In genomic region chr16:45756855-45757254, GRCm38 (mm10) we compare ENCODE assay signal across 8 mouse cellular contexts. TPM values are rescaled to one million over a fixed set of nuclear protein-coding genes. Genes with fewer than 3 reads are reported as not detected.
DNase-seq lines count a peak whose midpoint lies in the region; ATAC-seq and TF ChIP-seq lines count a peak whose summit lies in the region.

No protein-coding gene starts in this region.

- no peak overlapping the region for H3K4me2 ChIP-seq in heart, embryonic 15.5 days
- H3K4me2 ChIP-seq in neural tube, embryonic 13.5 days, result no peak overlapping the region

- intact Hi-C loops in left cerebral cortex, postnatal 36 days (cut with DNase I), result loop anchor here (5.0 kb wide), 3 partner anchors 60 to 265 kb away; no protein-coding TSS in a partner anchor
- intact Hi-C loops in left cerebral cortex, postnatal 14 days (cut with DNase I), result loop anchor here (2.0 kb wide), 3 partner anchors 60 to 266 kb away; no protein-coding TSS in a partner anchor

- ATAC-seq in heart, embryonic 15.5 days (replicated peaks; ENCODE audit: insufficient number of reproducible peaks, insufficient read depth, low FRiP score, low read depth), result 0 out of 2 replicates have a peak, but pooled peaks have one; percentile 39
- peak; percentile 72 for ATAC-seq in neural tube, embryonic 13.5 days (ENCODE audit: low read depth)

- no peaks in the 10 kb centered on the region for H3K9me3 ChIP-seq in ES-E14 (ENCODE audit: control insufficient read depth, insufficient read depth, low read depth, low read length)
- no peaks in the 10 kb centered on the region for H3K9me3 ChIP-seq in heart, embryonic 15.5 days (replicated peaks)
- no peaks in the 10 kb centered on the region for H3K9me3 ChIP-seq in neural tube, embryonic 13.5 days

- no peaks in the 10 kb centered on the region for H3K27me3 ChIP-seq in heart, embryonic 15.5 days
- H3K27me3 ChIP-seq in neural tube, embryonic 13.5 days, result no peaks in the 10 kb centered on the region

- WGBS in heart, embryonic 15.5 days, result 33% methylated on average over 9 of the region's 9 CpGs
- WGBS in neural tube, embryonic 13.5 days, result 43% methylated on average over 9 of the region's 9 CpGs

- H3K9ac ChIP-seq in ES-E14 (ENCODE audit: insufficient read depth, low read depth, low read length, poor library complexity, severe bottlenecking), result no peak overlapping the region
- H3K9ac ChIP-seq in heart, embryonic 15.5 days, result no peak overlapping the region
- no peak overlapping the region for H3K9ac ChIP-seq in neural tube, embryonic 13.5 days

- in situ Hi-C loops in ES-E14 (cut with MboI; ENCODE audit: low sequenced_read_pairs in 2 of 2, unreplicated experiment in 2 of 2), result no loop called here

- peak; percentile 68 for DNase-seq in left cerebral cortex, adult 11 months (ENCODE audit: low spot score)
- no peak for DNase-seq in left cerebral cortex, postnatal 36 days (ENCODE audit: low spot score in 2 of 2)
- peak; percentile 50 for DNase-seq in ES-E14 (ENCODE audit: low read depth, low spot score)
- DNase-seq in c-Kit-positive CD71-positive TER-119-negative erythroid progenitor cells, embryonic 14.5 days (ENCODE audit: low read depth), result peak; percentile 33
- DNase-seq in left cerebral cortex, postnatal 14 days (ENCODE audit: low spot score in 2 of 2), result peak; percentile 72 to 85
- no peak for DNase-seq in yolk sac, embryonic 10.5 days (ENCODE audit: low spot score)

- no peaks in the 10 kb centered on the region for H3K36me3 ChIP-seq in ES-E14 (ENCODE audit: control insufficient read depth, insufficient read depth, low read length, poor library complexity, severe bottlenecking)
- H3K36me3 ChIP-seq in heart, embryonic 15.5 days, result peaks cover 29% of the 10 kb centered on the region
- 0 out of 2 replicates have a peak, but pooled peaks cover under 1% of the 10 kb centered on the region for H3K36me3 ChIP-seq in neural tube, embryonic 13.5 days

- H3K27ac ChIP-seq in ES-E14 (ENCODE audit: insufficient read depth, low read depth, low read length, poor library complexity, severe bottlenecking), result no peak overlapping the region
- peak overlapping the region; percentile 82; the same call in 1 of the 2 replicates for H3K27ac ChIP-seq in heart, embryonic 15.5 days
- H3K27ac ChIP-seq in neural tube, embryonic 13.5 days (replicated peaks), result no peak overlapping the region

- H3K4me1 ChIP-seq in ES-E14 (ENCODE audit: control insufficient read depth in 2 of 2, insufficient read depth in 2 of 2, low read length in 2 of 2, poor library complexity in 1 of 2), result no peaks in the 10 kb centered on the region
- H3K4me1 ChIP-seq in heart, embryonic 15.5 days (replicated peaks), result 0 out of 2 replicates have a peak, but pooled peaks cover 3% of the 10 kb centered on the region
- H3K4me1 ChIP-seq in neural tube, embryonic 13.5 days (replicated peaks), result no peaks in the 10 kb centered on the region

- H3K4me3 ChIP-seq in ES-E14 (ENCODE audit: insufficient read depth in 1 of 2, low read depth in 1 of 2, low read length in 2 of 2, poor library complexity in 1 of 2, severe bottlenecking in 1 of 2), result no peak overlapping the region
- no peak overlapping the region for H3K4me3 ChIP-seq in heart, embryonic 15.5 days
- no peak overlapping the region for H3K4me3 ChIP-seq in neural tube, embryonic 13.5 days

TF ChIP-seq in ES-E14, 5 proteins besides CTCF, POLR2A, EP300 and RAD21:
- TF ChIP-seq ZC3H11A (IDR thresholded peaks at IDR 0.05; ENCODE audit: borderline replicate concordance, low read depth, low read length) (peak; percentile 27; the same call in 1 of the 2 replicates), CHD2 (IDR thresholded peaks at IDR 0.05; ENCODE audit: low read depth, low read length) (no peak)

RNA-seq across cellular contexts. Expression of gene Abhd10, which starts 14.1 kb away (rescaled TPM):
- 10 to 100 TPM; 19.5 to 27.1 TPM for total RNA-seq in left cerebral cortex, postnatal 36 days (2021)
- total RNA-seq in ES-E14 (2012; rRNA removed), result 13.2 and 16.0 TPM in 2 replicates
- 24.9 and 29.3 TPM in 2 replicates for polyA plus RNA-seq in heart, embryonic 15.5 days (2015; fragmentation: Nextera tagmentation; extraction: Ambion mirVana)
- total RNA-seq in left cerebral cortex, postnatal 14 days (2021), result 10 to 100 TPM; 20.1 to 22.5 TPM
- polyA plus RNA-seq in neural tube, embryonic 13.5 days (2015; fragmentation: Nextera tagmentation; extraction: Ambion mirVana), result 41.2 and 44.8 TPM in 2 replicates

RNA-seq across cellular contexts. Expression of gene Tagln3, which starts 32.4 kb away (rescaled TPM):
- total RNA-seq in left cerebral cortex, postnatal 36 days (2021), result 100 to 1,000 TPM; 301 to 357 TPM
- 5.1 and 5.4 TPM in 2 replicates for total RNA-seq in ES-E14 (2012; rRNA removed)
- polyA plus RNA-seq in heart, embryonic 15.5 days (2015; fragmentation: Nextera tagmentation; extraction: Ambion mirVana), result 1.8 and 8.2 TPM in 2 replicates
- total RNA-seq in left cerebral cortex, postnatal 14 days (2021), result 100 to 1,000 TPM; 302 to 304 TPM
- polyA plus RNA-seq in neural tube, embryonic 13.5 days (2015; fragmentation: Nextera tagmentation; extraction: Ambion mirVana), result 732 and 735 TPM in 2 replicates

Comparison
In these comparisons a context has a peak if more than half of its experiments do, and no peak if none do; other contexts are left out.
1. DNase-seq: peak in left cerebral cortex, adult 11 months (single experiment), ES-E14 (single experiment), c-Kit-positive CD71-positive TER-119-negative erythroid progenitor cells, embryonic 14.5 days (single experiment) and left cerebral cortex, postnatal 14 days (2 of 2); none in left cerebral cortex, postnatal 36 days (0 of 2) and yolk sac, embryonic 10.5 days (single experiment).
2. RNA of gene Tagln3, which starts 32.4 kb away (total RNA-seq): 301 to 357 TPM in left cerebral cortex, postnatal 36 days and 302 to 304 TPM in left cerebral cortex, postnatal 14 days; 5.1 to 5.4 TPM in ES-E14; every median in the first group is over 10 times any median in the second.